Mouse (Mus musculus): ENCODE data around the gene Ptprr.

Ptprr gene

DNA sequence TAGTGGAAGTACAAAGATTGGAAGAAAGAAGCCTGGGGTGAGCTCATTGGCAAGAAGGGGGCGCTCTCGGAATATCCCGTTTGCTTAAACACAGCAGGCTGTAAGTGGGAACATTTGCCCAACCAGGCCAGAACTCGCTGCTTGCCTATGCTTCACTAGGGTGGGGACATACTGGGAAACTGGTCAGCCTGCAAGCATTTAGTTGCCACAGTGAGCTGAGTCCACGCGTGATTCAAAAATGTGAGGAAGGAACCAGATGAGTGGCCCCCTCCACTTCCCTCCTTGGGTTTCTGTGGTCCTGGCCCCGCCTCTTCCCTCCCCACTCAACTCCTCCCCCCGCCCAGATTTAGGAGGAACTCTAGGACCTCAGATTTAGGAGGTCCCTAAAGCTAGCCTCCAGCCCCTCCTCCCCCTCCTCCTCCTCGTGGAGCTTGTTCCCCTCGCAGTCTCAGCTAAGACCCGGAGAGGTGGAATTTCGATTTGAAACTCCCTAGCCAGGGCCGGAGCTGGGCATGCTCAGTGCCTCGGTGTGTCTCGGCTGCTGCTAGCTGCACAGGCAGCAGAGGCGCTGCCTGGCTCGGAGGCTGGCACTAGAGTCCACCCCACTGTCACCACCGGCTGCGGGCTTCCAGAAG lies at the start of gene Ptprr:
TSS of gene Ptprr (plus strand) at position 369 of the 635 bp plus-strand sequence.
- DNase-seq (ENCODE audit: inconsistent age in 2 of 2, low spot score in 1 of 2): peak; percentile 56 to 76

DNA sequence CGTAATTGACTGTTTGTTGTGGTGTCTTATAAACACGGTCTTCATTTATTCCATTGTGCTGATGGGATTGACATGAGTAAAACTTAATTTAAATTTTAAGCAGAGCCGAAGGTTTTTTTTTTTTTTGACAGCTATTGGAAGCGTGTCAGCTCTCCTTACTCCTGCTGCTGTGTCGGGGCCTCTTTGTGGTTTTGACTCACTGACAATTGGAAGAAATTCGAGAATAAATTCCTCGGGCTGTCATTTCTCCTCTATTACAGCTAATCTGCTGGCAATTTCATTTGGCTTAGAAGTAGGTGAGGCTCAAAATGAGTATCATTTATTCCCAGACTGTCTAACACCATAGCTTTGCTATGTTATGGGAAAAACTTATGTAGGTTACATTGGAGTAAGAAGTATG lies 41.7 kb upstream of the Ptprr start:
- no peak for DNase-seq (ENCODE audit: inconsistent age in 2 of 2, low spot score in 1 of 2)

DNA sequence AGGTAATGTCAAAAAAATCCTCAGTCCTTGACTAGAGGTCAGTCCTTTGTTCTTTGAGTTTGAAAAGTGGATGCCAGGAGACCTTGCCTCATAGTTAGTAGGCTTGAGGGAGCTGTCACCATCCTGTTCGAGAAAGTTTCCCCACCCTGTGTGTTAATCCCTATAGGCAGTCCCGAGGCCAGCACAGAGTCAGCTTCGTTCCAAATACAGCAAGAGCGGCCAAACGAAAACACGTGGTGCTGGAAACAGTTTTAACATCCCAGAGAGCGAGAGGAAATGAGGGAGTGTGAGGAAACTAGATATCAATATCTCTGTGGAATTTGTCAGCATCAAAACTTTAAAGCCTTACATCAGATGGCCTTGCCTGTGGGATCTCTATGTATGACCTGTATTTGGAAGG lies 39.0 kb upstream of the Ptprr start:
- no peak for DNase-seq (ENCODE audit: inconsistent age in 2 of 2, low spot score in 1 of 2)

DNA sequence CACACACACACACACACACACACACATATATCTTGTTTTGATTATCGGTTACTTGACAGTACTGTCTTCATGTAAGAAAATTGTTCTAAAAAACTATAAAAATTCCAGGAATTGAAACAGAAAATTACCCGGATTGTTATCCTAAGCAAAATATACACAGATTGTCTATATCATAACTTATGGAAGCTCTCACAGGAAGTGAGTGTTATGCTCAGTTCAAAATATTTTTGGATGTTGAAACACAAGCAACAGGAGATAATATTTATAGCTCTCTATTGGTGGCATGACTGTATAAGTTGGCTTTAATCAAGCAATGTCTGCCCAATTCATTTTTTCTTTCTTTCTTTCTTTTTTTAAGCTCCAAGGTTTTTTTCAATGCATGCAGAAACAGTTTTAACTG lies 38.0 kb upstream of the Ptprr start:
- no peak for DNase-seq (ENCODE audit: inconsistent age in 2 of 2, low spot score in 1 of 2)

DNA sequence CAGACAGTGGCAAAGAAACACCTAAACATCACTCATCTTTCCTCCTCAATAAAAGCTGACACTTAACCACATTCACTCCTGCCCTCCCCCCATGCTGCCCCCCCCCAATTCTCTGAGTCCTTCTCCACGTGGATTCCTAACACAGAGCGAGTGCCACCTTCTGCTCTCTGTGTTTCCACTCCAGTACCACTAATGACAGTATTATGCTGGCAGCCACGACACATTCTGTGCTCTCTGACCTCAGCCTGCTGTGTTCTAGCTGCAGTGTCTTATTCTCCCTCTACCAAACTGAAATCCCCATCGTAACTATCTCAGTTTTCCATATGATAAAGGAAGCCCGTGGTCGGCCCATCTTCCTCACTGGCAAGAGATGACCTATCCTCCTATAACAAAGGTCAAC lies 33.7 kb upstream of the Ptprr start:
- DNase-seq (ENCODE audit: inconsistent age in 2 of 2, low spot score in 1 of 2): no peak

DNA sequence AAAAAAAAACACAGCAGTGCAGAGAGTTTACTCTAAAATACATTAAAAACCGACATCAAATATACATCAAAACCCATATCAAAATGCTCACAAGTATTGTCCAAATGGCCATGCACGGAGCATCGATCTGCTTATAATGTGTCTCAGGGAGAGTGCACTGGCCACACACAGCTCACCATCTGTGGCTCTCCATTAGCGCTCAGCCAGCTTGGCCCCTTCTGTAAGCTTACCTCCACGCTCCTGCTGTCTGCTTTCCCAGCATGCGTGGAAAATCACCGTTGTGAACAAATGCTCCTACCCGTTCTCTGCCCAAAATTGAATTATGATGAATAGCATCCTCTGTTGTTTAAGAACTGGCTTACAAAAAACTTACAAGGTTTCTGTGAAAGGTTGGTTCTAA lies 16.2 kb upstream of the Ptprr start:
- DNase-seq (ENCODE audit: inconsistent age in 2 of 2, low spot score in 1 of 2): no peak

DNA sequence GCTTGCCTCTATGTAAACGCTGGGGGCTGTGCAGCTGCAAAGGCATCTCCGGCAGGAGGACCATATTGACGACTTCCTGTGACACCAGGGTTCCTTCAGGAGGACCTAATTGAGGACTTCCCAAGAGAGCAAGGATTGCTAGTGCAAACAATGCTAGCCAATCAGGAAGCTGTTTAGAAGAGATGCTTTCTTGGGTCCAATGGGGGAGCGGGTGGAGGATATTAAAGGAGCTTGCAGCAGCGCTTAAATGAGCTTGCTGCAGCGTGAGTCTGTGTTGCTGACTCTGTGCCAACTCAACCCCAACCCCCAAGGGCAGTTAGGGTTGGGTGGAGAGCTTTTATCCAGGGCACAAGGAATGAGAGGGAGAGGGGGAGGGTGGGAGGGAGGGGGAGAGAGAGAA lies 11.3 kb upstream of the Ptprr start:
- no peak for DNase-seq (ENCODE audit: inconsistent age in 2 of 2, low spot score in 1 of 2)

DNA sequence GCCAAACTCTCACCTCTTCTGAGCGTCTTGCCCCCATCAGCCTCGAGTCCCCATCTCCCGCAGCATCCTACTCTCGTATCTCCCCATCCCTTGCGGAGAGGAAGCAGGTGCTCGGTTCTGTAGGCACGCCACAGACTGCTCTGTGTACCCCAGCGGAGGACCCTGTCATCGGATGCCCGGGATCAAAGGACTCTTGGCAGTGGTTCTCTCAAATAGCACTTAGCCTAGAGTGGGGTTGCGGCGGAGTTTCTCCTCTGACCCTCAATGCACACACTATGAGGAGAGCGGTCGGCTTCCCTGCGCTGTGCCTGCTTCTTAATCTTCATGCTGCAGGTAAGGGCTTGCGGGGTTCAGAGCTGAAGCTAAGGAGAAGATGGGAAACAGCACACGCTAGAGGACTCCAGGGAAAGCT lies 473 bp downstream of the Ptprr start:
- no peak for DNase-seq (ENCODE audit: inconsistent age in 2 of 2, low spot score in 1 of 2)

DNA sequence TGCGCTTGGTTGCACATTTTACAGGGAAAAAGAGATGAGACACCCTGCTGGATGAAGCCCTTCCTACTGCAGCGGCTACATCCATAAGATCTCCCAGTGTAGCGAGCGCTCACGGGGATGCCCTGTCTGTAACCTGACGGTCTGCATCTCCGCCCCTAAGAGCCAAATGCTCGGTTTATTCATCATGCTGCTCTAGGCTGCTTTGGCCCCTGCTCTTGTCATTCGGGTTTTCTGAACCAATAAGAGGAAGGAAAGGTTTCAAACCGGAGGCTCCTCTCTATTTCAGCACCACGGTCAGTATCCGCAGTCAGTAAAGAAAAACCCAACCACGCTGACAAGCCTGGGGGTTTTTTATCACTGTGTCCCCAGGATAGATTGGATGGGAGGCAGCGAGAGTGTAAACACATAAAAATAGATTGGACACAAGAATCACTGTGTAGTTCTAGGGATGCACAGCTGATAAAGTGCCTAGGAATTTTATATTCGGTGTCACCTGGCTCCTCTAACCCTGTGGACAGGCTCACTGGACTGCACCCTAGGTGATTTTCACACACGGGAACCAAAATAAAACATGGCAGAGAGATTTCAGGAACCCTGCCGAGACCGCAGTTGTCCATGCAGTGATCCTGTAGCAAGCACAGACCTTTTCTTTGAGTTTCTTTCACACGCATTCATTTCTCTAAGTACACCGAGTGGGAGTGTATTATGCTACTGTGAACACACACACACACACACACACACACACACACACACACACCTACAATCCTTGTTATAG lies 1.3 kb downstream of the Ptprr start:
- peak; percentile 7 to 64 for DNase-seq (ENCODE audit: inconsistent age in 2 of 2, low spot score in 1 of 2)

DNA sequence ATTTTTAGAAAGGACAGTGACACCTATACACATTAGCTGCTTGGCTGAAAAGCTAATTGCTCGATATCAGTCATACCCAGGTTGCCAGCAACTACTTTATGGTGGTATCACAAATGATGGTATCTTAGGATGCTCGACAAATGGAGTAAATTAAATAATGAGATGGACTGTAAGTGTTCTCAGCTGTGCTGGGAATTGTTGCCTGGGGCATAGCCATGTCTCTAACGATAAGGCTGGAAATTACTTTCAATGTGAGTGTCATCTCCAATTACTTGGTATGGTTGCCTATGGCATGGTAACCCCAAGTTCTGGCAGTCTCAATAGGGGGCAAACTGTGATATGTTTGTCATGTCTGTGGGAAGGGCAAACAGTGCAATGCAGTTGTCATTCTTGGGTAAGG lies 3.1 kb downstream of the Ptprr start:
- DNase-seq (ENCODE audit: inconsistent age in 2 of 2, low spot score in 1 of 2): peak in 1 of 2 experiments; percentile 23

DNA sequence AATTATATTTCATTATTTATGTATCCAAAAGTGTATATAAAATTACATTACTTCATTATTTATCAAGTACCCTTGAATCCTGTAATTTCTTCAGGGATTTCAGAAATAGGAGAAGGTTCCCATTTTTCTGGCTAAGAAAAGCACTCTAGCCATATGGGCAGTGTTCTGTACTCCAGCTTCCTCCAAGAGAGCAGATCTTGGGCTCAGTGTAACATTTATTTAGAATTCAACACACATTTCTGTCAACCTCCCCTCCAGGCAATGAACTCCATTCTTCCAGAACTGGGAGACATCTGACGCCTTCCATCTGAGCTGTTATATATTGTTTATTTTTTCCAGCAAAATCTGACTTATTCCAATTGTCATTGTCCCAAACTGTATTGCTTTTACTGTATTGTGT lies 20.1 kb downstream of the Ptprr start:
- DNase-seq (ENCODE audit: inconsistent age in 2 of 2, low spot score in 1 of 2): no peak

DNA sequence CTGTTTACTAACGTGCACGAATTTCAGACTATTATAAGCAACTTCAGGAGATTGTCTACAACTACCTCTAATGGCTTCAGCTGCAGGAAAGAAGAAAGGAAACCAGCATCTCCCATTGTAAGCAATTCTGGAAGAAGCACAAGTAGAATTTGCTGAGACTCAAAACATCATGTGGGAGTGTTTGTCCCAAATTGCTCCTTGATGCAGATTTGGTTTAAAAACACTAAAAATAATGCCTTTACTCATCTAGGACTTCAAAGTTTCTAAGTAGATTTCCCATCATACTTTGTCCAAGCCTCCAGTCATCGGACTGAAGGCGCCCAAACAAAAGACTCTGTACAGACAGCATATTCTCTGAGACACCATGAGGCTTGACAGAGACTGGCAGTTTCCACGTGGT lies 57.9 kb downstream of the Ptprr start:
- no peak for DNase-seq (ENCODE audit: inconsistent age in 2 of 2, low spot score in 1 of 2)

DNA sequence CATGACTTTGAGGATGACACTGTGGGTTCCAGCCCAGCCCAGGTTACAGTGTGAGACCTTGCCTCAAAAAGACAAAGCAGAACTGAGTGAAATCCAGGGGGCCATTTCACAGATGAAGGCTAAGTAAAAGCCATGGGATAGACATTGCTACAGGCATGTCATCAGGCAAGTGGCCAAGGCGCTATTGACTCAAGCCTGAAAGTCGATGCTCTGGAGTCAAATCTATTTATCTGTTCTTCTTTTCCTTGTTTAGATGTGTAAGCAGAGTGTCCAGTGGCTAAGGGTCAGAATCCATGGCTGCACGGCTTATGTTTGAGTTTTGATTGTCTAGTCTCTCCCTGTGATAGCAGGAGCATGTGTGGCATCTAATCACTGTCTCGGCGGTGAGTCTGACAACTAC lies 60.6 kb downstream of the Ptprr start:
- no peak for DNase-seq (ENCODE audit: inconsistent age in 2 of 2, low spot score in 1 of 2)

DNA sequence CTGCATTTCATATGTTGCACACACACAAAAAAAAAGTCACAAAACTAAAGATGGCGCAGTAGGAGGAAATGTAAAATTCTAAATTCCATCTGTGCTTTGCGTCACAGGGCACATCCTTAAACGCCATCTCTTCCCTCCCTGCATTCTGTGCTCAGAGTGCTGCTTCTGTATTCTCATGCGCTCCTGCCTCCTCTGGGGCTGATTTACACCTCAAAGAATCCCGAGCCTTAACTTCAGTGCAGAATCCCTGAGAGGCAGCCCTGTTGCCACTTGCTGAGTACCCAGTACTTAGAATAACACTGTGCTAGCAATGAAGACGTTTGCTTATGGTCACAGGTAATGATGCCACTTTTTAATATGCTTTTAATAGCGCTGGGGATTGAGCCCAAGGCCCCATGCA lies 61.4 kb downstream of the Ptprr start:
- no peak for DNase-seq (ENCODE audit: inconsistent age in 2 of 2, low spot score in 1 of 2)

DNA sequence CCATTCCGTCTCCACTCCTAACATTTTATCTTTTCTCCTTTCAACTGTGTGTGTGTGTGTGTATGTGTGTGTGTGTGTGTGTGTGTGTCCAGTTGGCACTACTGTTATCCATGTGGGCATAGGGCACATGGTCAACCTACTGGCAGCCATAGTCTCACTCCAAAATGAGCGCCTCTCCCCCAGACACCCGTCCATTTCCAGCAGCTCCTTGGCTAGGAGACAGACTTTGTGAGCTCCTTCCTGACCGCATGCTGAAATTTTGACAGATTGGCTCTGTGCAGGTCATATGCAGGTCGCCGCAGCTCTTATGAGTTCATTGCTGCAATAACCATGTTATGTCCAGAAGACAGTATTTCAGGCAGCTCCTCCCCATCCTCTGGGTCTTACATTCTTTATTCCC lies 62.8 kb downstream of the Ptprr start:
- no peak for DNase-seq (ENCODE audit: inconsistent age in 2 of 2, low spot score in 1 of 2)

DNA sequence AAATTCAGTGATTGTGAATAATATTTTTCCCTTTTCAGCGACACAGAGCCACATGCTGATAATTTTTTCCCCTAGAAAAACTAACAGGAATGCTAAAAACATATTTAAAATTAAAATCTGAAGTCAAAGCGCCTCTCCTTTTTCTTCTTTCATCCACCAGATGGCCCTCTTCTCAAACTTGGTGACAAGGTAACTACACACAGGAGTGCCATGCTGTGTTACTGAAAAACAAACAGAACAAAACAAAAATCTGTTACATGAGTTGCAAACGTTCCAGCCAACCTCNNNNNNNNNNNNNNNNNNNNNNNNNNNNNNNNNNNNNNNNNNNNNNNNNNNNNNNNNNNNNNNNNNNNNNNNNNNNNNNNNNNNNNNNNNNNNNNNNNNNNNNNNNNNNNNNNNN lies 66.0 kb downstream of the Ptprr start:
- peak in 1 of 2 experiments; percentile 49 for DNase-seq (ENCODE audit: inconsistent age in 2 of 2, low spot score in 1 of 2)

DNA sequence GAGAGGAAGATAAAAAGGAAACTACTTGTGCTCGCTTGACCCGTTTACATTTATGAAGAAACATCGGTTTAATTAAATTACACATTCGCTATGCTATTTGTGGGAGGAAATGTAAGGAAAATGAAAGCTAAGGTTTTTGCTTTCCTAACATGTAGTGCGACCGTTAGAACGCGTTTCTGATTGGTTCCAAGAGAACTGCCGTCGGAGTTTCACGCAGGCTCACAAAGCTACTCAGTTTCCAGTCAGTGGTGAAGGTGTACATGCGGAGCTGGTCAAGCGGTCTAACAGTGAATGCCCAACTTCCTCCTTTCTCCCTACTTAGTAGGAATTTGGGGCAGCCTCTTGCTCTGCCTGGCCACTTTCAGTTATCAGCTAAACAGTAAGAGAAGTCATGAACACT lies 78.5 kb downstream of the Ptprr start:
- no peak for DNase-seq (ENCODE audit: inconsistent age in 2 of 2, low spot score in 1 of 2)

DNA sequence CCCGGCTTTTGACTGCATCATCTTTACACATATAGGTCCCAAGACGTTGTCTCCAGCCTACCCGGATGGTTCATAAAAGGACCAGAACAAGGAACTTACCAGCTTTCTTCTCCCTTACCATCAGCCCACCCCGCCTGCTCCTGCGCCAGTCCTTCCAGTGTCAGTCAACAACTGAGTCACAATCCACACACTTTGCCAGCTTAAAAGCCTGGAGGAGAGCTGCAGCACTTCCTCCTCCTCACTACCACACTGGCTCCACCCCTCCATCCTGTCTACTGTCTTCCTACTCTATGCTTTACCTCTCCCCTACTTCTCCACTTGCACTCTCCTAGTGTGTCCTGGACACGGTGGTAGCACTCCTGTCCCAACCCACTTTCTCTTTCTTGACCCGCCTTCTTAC lies 80.5 kb downstream of the Ptprr start:
- DNase-seq (ENCODE audit: inconsistent age in 2 of 2, low spot score in 1 of 2): no peak

DNA sequence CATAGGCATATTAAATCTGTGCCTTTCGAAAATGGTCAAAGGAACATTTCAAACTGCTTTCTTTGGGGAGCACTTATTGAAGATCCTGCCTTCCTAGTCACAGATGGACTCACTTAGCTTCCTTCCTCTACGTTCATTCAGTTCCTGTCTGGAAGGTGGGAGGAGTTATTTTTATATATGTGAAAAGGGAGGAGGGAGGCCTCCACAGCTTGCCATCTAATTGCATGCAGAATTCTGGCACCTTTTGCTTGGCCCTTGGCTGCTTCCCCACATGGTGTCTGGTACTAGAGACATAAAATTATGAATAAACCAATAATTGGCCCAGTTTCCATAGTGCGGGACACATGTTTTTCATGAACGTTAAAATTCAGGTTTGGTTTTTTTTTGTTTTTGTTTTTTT lies 90.2 kb downstream of the Ptprr start:
- DNase-seq (ENCODE audit: inconsistent age in 2 of 2, low spot score in 1 of 2): no peak

DNA sequence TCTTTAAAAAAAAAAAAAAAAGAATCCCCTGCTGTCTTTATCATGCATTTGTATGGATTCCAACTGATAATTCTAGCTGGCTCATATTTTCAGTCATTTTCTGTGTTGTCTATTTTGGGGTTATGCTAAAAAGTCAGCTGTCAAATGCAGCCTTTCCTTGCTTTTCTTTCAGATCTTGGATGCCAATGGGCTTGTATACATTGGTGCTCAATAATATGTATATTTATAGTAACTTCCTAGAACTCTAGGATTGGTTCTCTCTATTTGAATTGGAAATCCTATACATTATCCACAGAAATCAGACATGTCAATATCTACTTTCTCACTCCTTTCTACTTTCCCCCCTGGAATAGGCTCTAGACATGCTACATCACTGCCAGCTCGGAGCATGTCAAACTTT lies 90.7 kb downstream of the Ptprr start:
- DNase-seq (ENCODE audit: inconsistent age in 2 of 2, low spot score in 1 of 2): no peak

DNA sequence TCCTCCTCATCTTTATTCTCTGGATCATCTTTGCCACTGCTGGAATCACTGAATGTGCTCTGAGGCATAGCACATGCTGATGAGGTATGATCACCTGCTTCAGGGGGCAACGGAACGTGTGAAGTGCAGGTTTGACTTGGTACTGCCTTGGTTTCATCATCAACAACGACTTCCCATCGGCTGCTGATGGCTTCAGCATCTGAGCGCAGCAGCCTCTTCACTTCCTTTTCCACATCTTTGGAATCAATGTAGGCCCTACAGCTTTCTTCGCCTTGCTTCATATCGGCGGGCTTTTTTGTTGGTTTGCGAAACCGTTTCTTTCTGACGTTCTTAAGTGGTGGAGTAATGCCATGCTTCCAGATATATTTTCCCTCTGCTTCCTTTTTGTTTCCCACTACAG lies 94.9 kb downstream of the Ptprr start:
- no peak for DNase-seq (ENCODE audit: inconsistent age in 2 of 2, low spot score in 1 of 2)

DNA sequence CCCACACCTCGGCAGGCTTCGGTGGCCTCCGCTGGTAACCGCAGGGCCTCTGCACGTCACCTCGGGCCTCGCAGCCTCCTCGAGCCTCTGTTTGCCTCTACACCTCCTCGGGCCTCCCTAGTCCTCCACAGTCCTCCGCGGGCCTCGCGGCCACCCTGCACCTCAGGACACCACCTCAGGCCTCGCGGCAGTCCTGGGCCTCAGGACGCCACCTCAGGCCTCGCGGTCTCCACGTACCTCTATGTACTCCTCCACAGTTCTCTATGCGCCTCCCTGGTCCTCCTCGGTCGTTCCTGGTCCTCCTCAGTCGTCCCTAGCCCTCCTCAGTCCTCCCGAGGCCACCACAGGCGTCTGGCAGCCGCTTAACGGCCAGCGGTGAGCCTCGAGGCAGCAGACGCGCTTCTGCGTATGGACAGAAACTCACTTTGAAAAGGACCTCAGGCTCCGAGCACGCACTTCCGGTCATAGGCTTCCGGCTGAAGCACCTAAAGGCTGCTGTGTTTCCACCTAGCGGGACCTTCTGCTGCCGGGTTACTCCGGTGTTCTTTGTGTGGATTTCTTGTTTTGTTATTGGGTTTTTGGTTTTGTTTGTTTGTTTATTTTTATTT lies 96.0 kb downstream of the Ptprr start, which contains the start of gene 4933416C03Rik:
TSS of gene 4933416C03Rik (minus strand) at position 51 of the 608 bp plus-strand sequence.
- no peak for DNase-seq (ENCODE audit: inconsistent age in 2 of 2, low spot score in 1 of 2)
